Mouse (Mus musculus) ovary, postnatal 14 days (tissue): ENCODE data around the gene Aplf.

ENCODE experiments used
- DNase-seq: peaks from one replicate; pipeline ENCODE4 v3.0.0; 2022; ENCODE audit warnings: low spot score

Gene Aplf

GRCm38 (mm10) chr6:87623151-87623550, 48.8 kb downstream of the Aplf start:
- no peak for DNase-seq

GRCm38 (mm10) chr6:87621281-87621680, 50.7 kb downstream of the Aplf start:
- DNase-seq = peak; percentile 33

- DNase-seq = no peak
Observed at GRCm38 (mm10) chr6:87618021-87618420, 54.0 kb downstream of the Aplf start.

GRCm38 (mm10) chr6:87615696-87616083, 56.3 kb downstream of the Aplf start:
- DNase-seq = no peak

- peak; percentile 37 for DNase-seq
Observed at GRCm38 (mm10) chr6:87614794-87615695, 56.9 kb downstream of the Aplf start.

GRCm38 (mm10) chr6:87599825-87600224, 72.2 kb downstream of the Aplf start:
- peak; percentile 57 for DNase-seq

- DNase-seq = peak; percentile 13
Observed at GRCm38 (mm10) chr6:87597116-87597833, 74.7 kb downstream of the Aplf start.

GRCm38 (mm10) chr6:87594188-87594587, 77.8 kb downstream of the Aplf start:
- no peak for DNase-seq

GRCm38 (mm10) chr6:87590394-87591281, 81.4 kb downstream of the Aplf start, which contains the start of gene Prokr1:
TSS of gene Prokr1 (minus strand) at chr6:87590743.
- DNase-seq = peak; percentile 24

GRCm38 (mm10) chr6:87589718-87590393, 82.1 kb downstream of the Aplf start:
- no peak for DNase-seq

GRCm38 (mm10) chr6:87583991-87584390, 88.0 kb downstream of the Aplf start:
- no peak for DNase-seq

- DNase-seq = no peak
Observed at GRCm38 (mm10) chr6:87583183-87583611, 88.8 kb downstream of the Aplf start.

- DNase-seq = no peak
Observed at GRCm38 (mm10) chr6:87582456-87582855, 89.5 kb downstream of the Aplf start.

- no peak for DNase-seq
Observed at GRCm38 (mm10) chr6:87581581-87581980, 90.4 kb downstream of the Aplf start.

- DNase-seq = no peak
Observed at GRCm38 (mm10) chr6:87581071-87581470, 90.9 kb downstream of the Aplf start.
